Mouse (Mus musculus) MEL (cell line): ENCODE results near the gene Fbxo48. TPM values are rescaled to one million over a fixed set of nuclear protein-coding genes. Genes with fewer than 3 reads are reported as not detected.

Experiments
- DNase-seq: peaks from one replicate; pipeline ENCODE4 v3.0.0; 2011; ENCODE audit warnings: low read depth, low spot score
- H3K27ac ChIP-seq: 2 replicates; pipeline ENCODE4 v1.5.1; 2012; ENCODE audit warnings: low read depth, mild to moderate bottlenecking, control low read depth, low read length, moderate library complexity; ENCODE audit not compliant: control insufficient read depth
- H3K27me3 ChIP-seq, 2 experiments: fragments of 150-350 bp in 1 of 2; sonication (generic) in 1 of 2; 2 replicates each; pipeline ENCODE4 v1.6.1; 2012; ENCODE audit warnings: low read length in 2 of 2, mild to moderate bottlenecking in 2 of 2, improper control_type of control experiment in 1 of 2, moderate library complexity in 1 of 2; ENCODE audit not compliant: insufficient read depth in 2 of 2, control insufficient read depth in 1 of 2
- H3K36me3 ChIP-seq, 2 experiments: 2 replicates each; pipeline ENCODE4 v1.6.1; 2012 to 2014; ENCODE audit warnings: low read length in 2 of 2, improper control_type of control experiment in 1 of 2, inconsistent platforms in 1 of 2, mild to moderate bottlenecking in 1 of 2; ENCODE audit not compliant: insufficient read depth in 2 of 2, control insufficient read depth in 1 of 2
- H3K4me1 ChIP-seq, 2 experiments: fragments of 150-350 bp in 1 of 2; sonication (generic) in 1 of 2; 2 replicates each; pipeline ENCODE4 v1.6.1; 2012; ENCODE audit warnings: low read length in 2 of 2, improper control_type of control experiment in 1 of 2, mild to moderate bottlenecking in 1 of 2; ENCODE audit not compliant: insufficient read depth in 2 of 2, control insufficient read depth in 1 of 2
- H3K4me3 ChIP-seq, 2 experiments: fragments of 150-350 bp in 1 of 2; sonication (generic) in 1 of 2; 2 replicates each; pipeline ENCODE4 v1.5.1; 2012; ENCODE audit warnings: low read depth in 2 of 2, low read length in 2 of 2, mild to moderate bottlenecking in 2 of 2, moderate library complexity in 2 of 2, control low read depth in 1 of 2, improper control_type of control experiment in 1 of 2; ENCODE audit not compliant: control insufficient read depth in 1 of 2, insufficient read depth in 1 of 2
- H3K79me2 ChIP-seq: 2 replicates; pipeline ENCODE4 v1.6.1; 2012; ENCODE audit warnings: mild to moderate bottlenecking, low read length, moderate library complexity; ENCODE audit not compliant: control insufficient read depth, poor library complexity, insufficient read depth
- H3K9ac ChIP-seq: 2 replicates; pipeline ENCODE4 v1.6.1; 2012; ENCODE audit warnings: low read depth, mild to moderate bottlenecking, control low read depth, low read length, moderate library complexity; ENCODE audit not compliant: control insufficient read depth, poor library complexity, severe bottlenecking
- H3K9me3 ChIP-seq: fragments of 150-350 bp; sonication (generic); replicated peaks from 2 replicates; pipeline ENCODE4 v1.6.1; 2012; ENCODE audit warnings: mild to moderate bottlenecking, low read length, improper control_type of control experiment, moderate library complexity; ENCODE audit not compliant: insufficient read depth
- CHD1 ChIP-seq: IDR thresholded peaks from 2 replicates; pipeline ENCODE4 v1.6.1; 2012; ENCODE audit warnings: low read depth, mild to moderate bottlenecking, inconsistent platforms, low read length, improper control_type of control experiment
- CHD2 ChIP-seq: IDR thresholded peaks from 2 replicates; pipeline ENCODE4 v1.6.1; 2011; ENCODE audit warnings: low read length, improper control_type of control experiment
- CTCF ChIP-seq, 3 experiments: IDR thresholded peaks in 2 of 3; conservative IDR thresholded peaks in 1 of 3; 2 replicates each; pipeline ENCODE4 v1.5.1; 2011 to 2012; ENCODE audit warnings: low read length in 3 of 3, low read depth in 2 of 3, mild to moderate bottlenecking in 2 of 3, improper control_type of control experiment in 1 of 3, inconsistent platforms in 1 of 3, mixed read lengths in 1 of 3, moderate library complexity in 1 of 3; ENCODE audit not compliant: control insufficient read depth in 1 of 3, insufficient read depth in 1 of 3, poor library complexity in 1 of 3, severe bottlenecking in 1 of 3
- E2F4 ChIP-seq: IDR thresholded peaks from 2 replicates; pipeline ENCODE4 v1.6.1; 2011; ENCODE audit warnings: low read depth, low read length, improper control_type of control experiment, borderline replicate concordance
- EP300 ChIP-seq, 2 experiments: IDR thresholded peaks; 2 replicates each; pipeline ENCODE4 v1.6.1; 2011; ENCODE audit warnings: improper control_type of control experiment in 2 of 2, low read length in 2 of 2, low read depth in 1 of 2, mild to moderate bottlenecking in 1 of 2
- ETS1 ChIP-seq: IDR thresholded peaks from 2 replicates; pipeline ENCODE4 v1.6.1; 2012; ENCODE audit warnings: low read depth, mild to moderate bottlenecking, inconsistent platforms, low read length, improper control_type of control experiment, moderate library complexity
- HCFC1 ChIP-seq: IDR thresholded peaks from 2 replicates; pipeline ENCODE4 v1.6.1; 2012; ENCODE audit warnings: low read depth, mild to moderate bottlenecking, inconsistent platforms, low read length, improper control_type of control experiment, moderate library complexity
- JUND ChIP-seq: IDR thresholded peaks from 2 replicates; pipeline ENCODE4 v1.6.1; 2011; ENCODE audit warnings: low read depth, mild to moderate bottlenecking, improper control_type of control experiment, low read length
- KAT2A ChIP-seq: conservative IDR thresholded peaks from 2 replicates; pipeline ENCODE4 v1.6.1; 2012; ENCODE audit warnings: low read depth, low read length, improper control_type of control experiment, inconsistent platforms
- MAX ChIP-seq: IDR thresholded peaks from 2 replicates; pipeline ENCODE4 v1.6.1; 2011; ENCODE audit warnings: low read length, improper control_type of control experiment
- MAZ ChIP-seq: IDR thresholded peaks from 2 replicates; pipeline ENCODE4 v1.6.1; 2012; ENCODE audit warnings: low read depth, mild to moderate bottlenecking, inconsistent platforms, low read length, improper control_type of control experiment
- MEF2A ChIP-seq: IDR thresholded peaks from 2 replicates; pipeline ENCODE4 v1.6.1; 2014; ENCODE audit warnings: low read depth, mild to moderate bottlenecking, inconsistent platforms, low read length, improper control_type of control experiment; ENCODE audit not compliant: poor library complexity, insufficient replicate concordance, severe bottlenecking; ENCODE audit errors: extremely low read depth
- MXI1 ChIP-seq: IDR thresholded peaks from 2 replicates; pipeline ENCODE4 v1.6.1; 2011; ENCODE audit warnings: mild to moderate bottlenecking, low read depth, low read length, improper control_type of control experiment
- MYB ChIP-seq: IDR thresholded peaks from 2 replicates; pipeline ENCODE4 v1.6.1; 2011; ENCODE audit warnings: mild to moderate bottlenecking, low read depth, low read length, improper control_type of control experiment
- NRF1 ChIP-seq: IDR thresholded peaks from 2 replicates; pipeline ENCODE4 v1.6.1; 2014; ENCODE audit warnings: low read depth, mild to moderate bottlenecking, inconsistent platforms, low read length, improper control_type of control experiment, moderate library complexity; ENCODE audit not compliant: poor library complexity, insufficient read depth, severe bottlenecking
- POLR2A ChIP-seq, 2 experiments: IDR thresholded peaks; 2 replicates each; pipeline ENCODE4 v1.6.1; 2011 to 2012; ENCODE audit warnings: low read length in 2 of 2, mild to moderate bottlenecking in 2 of 2, control low read depth in 1 of 2, improper control_type of control experiment in 1 of 2, low read depth in 1 of 2, moderate library complexity in 1 of 2; ENCODE audit not compliant: control insufficient read depth in 1 of 2, insufficient read depth in 1 of 2, poor library complexity in 1 of 2
- POLR2AphosphoS2 ChIP-seq: IDR thresholded peaks from 2 replicates; pipeline ENCODE4 v1.6.1; 2011; ENCODE audit warnings: low read length, improper control_type of control experiment
- RAD21 ChIP-seq: IDR thresholded peaks from 2 replicates; pipeline ENCODE4 v1.6.1; 2011; ENCODE audit warnings: mild to moderate bottlenecking, low read depth, low read length, improper control_type of control experiment
- SIN3A ChIP-seq: IDR thresholded peaks from 2 replicates; pipeline ENCODE4 v1.6.1; 2012; ENCODE audit warnings: low read length, improper control_type of control experiment, inconsistent platforms
- SMC3 ChIP-seq: IDR thresholded peaks from 2 replicates; pipeline ENCODE4 v1.6.1; 2011; ENCODE audit warnings: low read depth, low read length, improper control_type of control experiment
- TAL1 ChIP-seq: IDR thresholded peaks from 2 replicates; pipeline ENCODE4 v1.6.1; 2012; ENCODE audit warnings: mild to moderate bottlenecking, inconsistent platforms, low read length, moderate library complexity, mixed read lengths
- TCF12 ChIP-seq: IDR thresholded peaks from 2 replicates; pipeline ENCODE4 v1.6.1; 2014; ENCODE audit warnings: low read depth, mild to moderate bottlenecking, inconsistent platforms, low read length, improper control_type of control experiment, moderate library complexity
- UBTF ChIP-seq: IDR thresholded peaks from 2 replicates; pipeline ENCODE4 v1.6.1; 2012; ENCODE audit warnings: low read depth, mild to moderate bottlenecking, inconsistent platforms, low read length, improper control_type of control experiment, moderate library complexity, borderline replicate concordance; ENCODE audit not compliant: insufficient read depth
- ZC3H11A ChIP-seq: IDR thresholded peaks from 2 replicates; pipeline ENCODE4 v1.6.1; 2012; ENCODE audit warnings: low read depth, mild to moderate bottlenecking, inconsistent platforms, low read length, improper control_type of control experiment
- ZNF384 ChIP-seq: IDR thresholded peaks from 2 replicates; pipeline ENCODE4 v1.6.1; 2012; ENCODE audit warnings: low read depth, mild to moderate bottlenecking, inconsistent platforms, low read length, improper control_type of control experiment
- polyA plus RNA-seq, 2 experiments: library from polyadenylated mRNA; stranded (reverse) in 1 of 2; unstranded in 1 of 2; fragments of >175 nt in 1 of 2; fragments of >200 nt in 1 of 2; gene quantifications; 2 replicates each; pipeline versions ENCODE4 v1.2.1 to v1.2.4; 2012; ENCODE audit warnings: low replicate concordance in 2 of 2, low read depth in 1 of 2; ENCODE audit not compliant: insufficient read length in 2 of 2, insufficient read depth in 1 of 2, missing spikeins in 1 of 2
- total RNA-seq: library from RNA; depleted of rRNA; stranded (reverse); fragments of 300-350 nt; gene quantifications from 2 replicates; pipeline ENCODE4 v1.2.3, GENCODE M21; 2012

Gene Fbxo48
- total and polyA plus RNA-seq, 3 experiments: 3.4 to 5.2 TPM; not detected in 1

- DNase-seq: no peak
- peaks cover 9% of the 10 kb centered on the region for H3K79me2 ChIP-seq
- H3K27ac ChIP-seq: no peak overlapping the region
- H3K27me3 ChIP-seq: no peaks in the 10 kb centered on the region
- no peak overlapping the region for H3K4me3 ChIP-seq
- H3K9ac ChIP-seq: no peak overlapping the region
- no peaks in the 10 kb centered on the region for H3K9me3 ChIP-seq
- H3K4me1 ChIP-seq: peaks cover 22 to 24% of the 10 kb centered on the region in 2 experiments
- H3K36me3 ChIP-seq: peaks cover 0 to 51% of the 10 kb centered on the region in 2 experiments; a peak in 3 of 4 replicates
- TF ChIP-seq HCFC1 (no peak), MYB (no peak), CTCF (IDR thresholded peaks at IDR 0.05 in 2 of 3, conservative IDR thresholded peaks at IDR 0.05 in 1 of 3; ENCODE audit: control insufficient read depth in 1 of 3, insufficient read depth in 1 of 3, low read depth in 2 of 3, low read length in 3 of 3, poor library complexity in 1 of 3, severe bottlenecking in 1 of 3) (no peak), ZNF384 (no peak), EP300 (IDR thresholded peaks at IDR 0.05; ENCODE audit: low read depth in 1 of 2, low read length in 2 of 2) (no peak), ETS1 (no peak), KAT2A (no peak), NRF1 (no peak), POLR2AphosphoS2 (no peak), MAZ (no peak), ZC3H11A (no peak), JUND (no peak), CHD1 (no peak), POLR2A (IDR thresholded peaks at IDR 0.05; ENCODE audit: control insufficient read depth in 1 of 2, insufficient read depth in 1 of 2, low read depth in 1 of 2, low read length in 2 of 2, poor library complexity in 1 of 2) (no peak), TAL1 (no peak), TCF12 (no peak)
These were observed 5.1 kb downstream of the Fbxo48 start for GRCm38 (mm10) chr11:16956115-16956862.

- Histone ChIP-seq H3K9ac (no peak overlapping the region), H3K4me1 (peaks cover 22 to 24% of the 10 kb centered on the region in 2 experiments), H3K27ac (no peak overlapping the region), H3K36me3 (peaks cover 0 to 49% of the 10 kb centered on the region in 2 experiments; a peak in 3 of 4 replicates), H3K27me3 (no peaks in the 10 kb centered on the region), H3K4me3 (no peak overlapping the region)
- DNase-seq: no peak
- TF ChIP-seq RAD21: no peak
- TF ChIP-seq MYB: no peak
- TF ChIP-seq SMC3: no peak
- TF ChIP-seq UBTF: no peak
- no peak for TF ChIP-seq MAX
- no peak for TF ChIP-seq JUND
- no peak for TF ChIP-seq POLR2AphosphoS2
- TF ChIP-seq CHD2: no peak
- TF ChIP-seq MXI1: no peak
- TF ChIP-seq ETS1: no peak
- no peak for TF ChIP-seq MAZ
- no peak for TF ChIP-seq SIN3A
- TF ChIP-seq MEF2A: no peak
- no peak for TF ChIP-seq E2F4
- no peak for TF ChIP-seq ZC3H11A
- no peak for TF ChIP-seq POLR2A (IDR thresholded peaks at IDR 0.05; ENCODE audit: control insufficient read depth in 1 of 2, insufficient read depth in 1 of 2, low read depth in 1 of 2, low read length in 2 of 2, poor library complexity in 1 of 2)
- no peak for TF ChIP-seq CHD1
- TF ChIP-seq, all 39 proteins: peak for 0
- Histone ChIP-seq H3K79me2 (peaks cover 6% of the 10 kb centered on the region; the same call in 1 of the 2 replicates), H3K9me3 (no peaks in the 10 kb centered on the region)
These were observed 5.9 kb downstream of the Fbxo48 start for GRCm38 (mm10) chr11:16957030-16957429.
